Mouse (Mus musculus): ENCODE results near the gene Gm10197.

DNA sequence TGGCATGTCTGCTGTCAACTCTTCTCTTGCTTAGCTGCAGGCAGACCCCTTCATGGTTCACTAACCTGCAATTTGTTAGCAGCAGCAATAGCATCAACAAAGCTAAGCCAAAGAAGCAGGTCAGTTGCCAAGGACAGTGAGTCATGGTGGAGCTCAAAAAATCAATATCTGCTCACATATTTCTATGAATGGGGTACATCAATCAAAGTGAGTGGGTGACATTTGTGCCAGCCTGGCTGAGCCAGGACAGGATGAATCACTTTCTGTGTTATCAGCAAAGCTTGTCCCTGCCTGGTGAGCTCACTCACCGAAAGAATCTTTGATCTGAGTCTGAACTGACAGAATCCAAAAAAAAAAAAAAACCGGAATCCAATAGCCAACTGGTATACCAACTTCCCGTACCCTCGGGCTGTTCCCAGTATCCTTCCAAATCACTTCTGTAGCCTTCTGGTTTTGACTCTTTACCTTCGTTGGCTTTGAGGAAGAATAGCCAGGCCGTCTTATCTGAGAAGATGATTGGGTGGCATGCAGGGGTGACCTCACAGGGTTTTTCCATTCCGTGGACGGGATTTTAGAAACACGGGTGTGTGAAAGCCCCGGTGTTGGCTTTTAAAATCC, 32.8 kb upstream of the Gm10197 start:
- TF ChIP-seq CTCF (IDR thresholded peaks at IDR 0.05; ENCODE audit: control insufficient read depth, insufficient read depth, insufficient replicate concordance, low read depth, low read length) (no peak), POLR2A (IDR thresholded peaks at IDR 0.05; ENCODE audit: control insufficient read depth, low read depth, low read length) (no peak)

All from testis, adult 2 months (tissue).